Mouse (Mus musculus) midbrain, embryonic 16.5 days (tissue): ENCODE measurements around the gene Lyzl4. TPM values are rescaled to one million over a fixed set of nuclear protein-coding genes. Genes with fewer than 3 reads are reported as not detected.

Experiments used
- ATAC-seq: fragments of 200-750 bp; cut with Nextera tagmentation; 2 replicates; pipeline ENCODE4 v1.8.0; 2017; ENCODE audit warnings: moderate TSS enrichment
- H3K27ac ChIP-seq: fragments of 300-500 bp; sonication (generic); 2 replicates; pipeline ENCODE4 v1.5.1; 2014; ENCODE audit warnings: mild to moderate bottlenecking, low read length, mixed read lengths
- H3K27me3 ChIP-seq: fragments of 300-500 bp; sonication (generic); 2 replicates; pipeline ENCODE4 v1.6.1; 2014; ENCODE audit warnings: low read depth, low read length, mixed read lengths; ENCODE audit not compliant: control insufficient read depth, insufficient read depth
- H3K36me3 ChIP-seq: fragments of 300-500 bp; sonication (generic); 2 replicates; pipeline ENCODE4 v1.6.1; 2014; ENCODE audit warnings: mild to moderate bottlenecking, low read length, moderate library complexity, mixed read lengths; ENCODE audit not compliant: control insufficient read depth, insufficient read depth
- H3K4me1 ChIP-seq: fragments of 300-500 bp; sonication (generic); 2 replicates; pipeline ENCODE4 v1.6.1; 2014; ENCODE audit warnings: mild to moderate bottlenecking, low read length, mixed read lengths; ENCODE audit not compliant: control insufficient read depth, insufficient read depth
- H3K4me2 ChIP-seq: fragments of 300-500 bp; sonication (generic); 2 replicates; pipeline ENCODE4 v1.6.1; 2014; ENCODE audit warnings: mild to moderate bottlenecking, low read length, mixed read lengths
- H3K4me3 ChIP-seq: fragments of 300-500 bp; sonication (generic); 2 replicates; pipeline ENCODE4 v1.5.1; 2014; ENCODE audit warnings: low read depth, mild to moderate bottlenecking, low read length, moderate library complexity, mixed read lengths
- H3K9ac ChIP-seq: fragments of 300-500 bp; sonication (generic); 2 replicates; pipeline ENCODE4 v1.6.1; 2014; ENCODE audit warnings: low read depth, low read length, mixed read lengths
- H3K9me3 ChIP-seq: fragments of 300-500 bp; sonication (generic); replicated peaks from 2 replicates; pipeline ENCODE4 v1.6.1; 2014; ENCODE audit warnings: mild to moderate bottlenecking, low read length, mixed read lengths; ENCODE audit not compliant: control insufficient read depth, poor library complexity, severe bottlenecking
- WGBS: fragments of 180-500 bp; shearing (Covaris S2); extraction: QIAGEN DNeasy Blood & Tissue Kit; methylation state at CpG from one replicate; pipeline ENCODE4 v1.1.7; 2014; 5-methylcytosine and 5-hydroxymethylcytosine counted together
- polyA plus RNA-seq: library from polyadenylated mRNA; unstranded; fragments of >200 nt; fragmentation: Nextera tagmentation; extraction: Ambion mirVana; gene quantifications from 2 replicates; pipeline ENCODE4 v1.2.1, GENCODE M21; 2015

Lyzl4 gene
- polyA plus RNA-seq, 1 experiment from 2014 or later, result not detected

DNA sequence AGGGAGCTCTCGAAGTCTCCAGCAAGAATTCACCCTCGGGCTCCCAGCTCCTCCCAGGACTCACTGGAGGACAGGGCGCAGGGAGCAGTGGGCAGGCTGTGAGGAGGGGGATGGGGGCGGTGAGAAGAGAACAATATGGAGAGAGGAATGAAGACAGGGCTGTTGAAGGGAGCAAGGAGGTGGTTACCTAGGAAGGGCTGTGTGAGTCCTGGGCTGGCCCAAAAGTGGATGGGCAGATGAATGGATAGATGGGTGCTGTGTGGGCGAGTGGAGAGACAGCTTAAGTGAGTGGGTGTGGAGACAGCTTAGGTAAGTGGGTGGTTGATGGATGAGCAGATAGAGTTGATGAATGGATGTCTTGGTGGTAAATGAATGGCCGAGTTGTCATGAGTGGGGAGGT, 21.6 kb upstream of the Lyzl4 start:
- Histone ChIP-seq H3K9me3 (no peaks in the 10 kb centered on the region), H3K27me3 (peaks cover under 1% of the 10 kb centered on the region), H3K4me3 (no peak overlapping the region), H3K4me1 (no peaks in the 10 kb centered on the region), H3K9ac (no peak overlapping the region), H3K27ac (no peak overlapping the region), H3K36me3 (no peaks in the 10 kb centered on the region), H3K4me2 (no peak overlapping the region)
- 82% methylated on average over 6 of the region's 6 CpGs for WGBS
- ATAC-seq, result no peak

DNA sequence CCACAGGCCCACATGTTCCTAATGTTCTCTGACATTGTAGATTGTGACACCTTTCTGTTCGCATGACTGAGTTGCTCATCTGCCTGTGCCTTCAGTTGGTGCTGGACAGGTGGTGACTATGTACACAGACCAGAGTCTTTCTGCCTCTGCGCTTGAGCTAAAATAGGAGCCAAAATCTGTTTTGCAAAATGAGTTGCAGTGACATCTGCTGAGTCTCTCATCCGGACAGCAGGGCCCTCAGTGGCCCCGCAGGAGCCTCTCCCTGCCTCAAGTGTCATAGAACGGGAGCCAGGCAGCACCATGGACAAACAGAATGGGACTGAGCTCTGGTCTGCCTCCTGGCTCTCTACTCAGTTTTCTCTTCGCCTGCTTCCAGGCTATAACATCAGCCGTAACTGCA, 17.9 kb upstream of the Lyzl4 start:
- Histone ChIP-seq H3K4me3 (no peak overlapping the region), H3K9me3 (no peaks in the 10 kb centered on the region), H3K27ac (no peak overlapping the region), H3K36me3 (no peaks in the 10 kb centered on the region), H3K4me1 (no peaks in the 10 kb centered on the region), H3K27me3 (no peaks in the 10 kb centered on the region), H3K4me2 (no peak overlapping the region), H3K9ac (no peak overlapping the region)
- 83% methylated on average over 7 of the region's 7 CpGs for WGBS
- ATAC-seq, result no peak

DNA sequence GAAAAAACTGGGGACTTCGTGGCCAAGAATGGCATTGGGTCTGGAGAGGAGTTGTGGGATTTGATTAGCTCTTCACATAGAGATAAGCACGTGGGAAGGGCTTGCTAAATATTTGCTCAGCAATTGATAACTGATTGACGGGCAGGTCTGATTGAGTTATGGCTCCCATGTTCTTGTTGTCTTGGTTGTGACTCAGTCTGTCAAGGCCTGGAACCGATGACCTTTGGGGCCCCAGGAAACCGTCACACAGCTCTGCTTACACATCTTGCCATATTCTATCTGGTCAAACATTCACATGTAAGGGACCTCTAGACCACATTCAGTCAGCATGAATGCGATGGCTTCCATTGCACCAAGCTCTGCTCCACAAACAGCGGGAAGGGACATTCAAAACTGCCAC, 16.4 kb upstream of the Lyzl4 start:
- WGBS, result 85% methylated on average over 7 of the region's 7 CpGs

DNA sequence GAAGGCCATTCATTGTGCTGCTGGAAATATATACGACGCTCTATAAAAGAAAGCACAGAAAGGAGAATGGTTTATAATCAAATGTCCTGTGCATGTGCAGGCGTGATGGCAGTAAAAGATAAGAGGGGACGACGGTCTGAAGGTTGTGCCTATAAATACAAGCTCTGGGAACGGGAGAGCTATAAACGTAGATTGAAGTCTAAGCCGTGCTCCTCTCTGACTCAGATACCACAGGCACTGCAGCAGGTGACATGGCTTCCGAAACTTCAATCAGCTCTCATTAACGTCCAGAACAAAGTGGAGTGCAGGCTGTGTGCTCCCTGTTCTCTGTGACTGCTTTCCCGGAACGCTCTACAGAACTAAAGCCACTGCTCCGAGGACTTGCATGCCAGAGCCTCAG, 15.2 kb upstream of the Lyzl4 start:
- WGBS, result 64% methylated on average over 13 of the region's 13 CpGs
- H3K9me3 ChIP-seq, result no peaks in the 10 kb centered on the region

More for the DNA sequence above, 16.4 kb upstream of the Lyzl4 start:
- ATAC-seq, result no peak
- Histone ChIP-seq H3K9me3 (no peaks in the 10 kb centered on the region), H3K9ac (no peak overlapping the region), H3K27me3 (no peaks in the 10 kb centered on the region), H3K4me2 (no peak overlapping the region), H3K27ac (no peak overlapping the region), H3K4me1 (no peaks in the 10 kb centered on the region), H3K36me3 (no peaks in the 10 kb centered on the region), H3K4me3 (no peak overlapping the region)

DNA sequence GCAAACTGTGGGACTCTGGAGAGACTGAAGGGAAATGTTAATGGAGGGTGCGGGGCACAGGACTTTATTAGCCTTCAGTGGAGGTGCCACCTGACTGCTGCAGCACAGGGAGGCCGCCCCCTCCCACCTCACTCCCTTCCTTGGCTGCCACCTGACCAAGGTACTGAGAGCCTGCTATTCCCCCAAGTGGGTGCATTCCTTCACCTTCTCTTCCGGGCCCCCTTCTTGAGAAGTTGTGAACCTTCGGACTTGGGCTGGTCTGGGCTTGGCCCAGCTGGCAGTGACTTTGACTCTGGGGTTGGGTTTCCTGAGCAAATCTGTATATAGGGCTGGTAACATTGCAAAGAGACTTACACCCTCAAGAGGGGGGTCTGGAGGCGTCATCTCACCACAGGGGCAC, 14.4 kb upstream of the Lyzl4 start:
- Histone ChIP-seq H3K9ac (no peak overlapping the region), H3K27ac (no peak overlapping the region), H3K9me3 (no peaks in the 10 kb centered on the region), H3K36me3 (no peaks in the 10 kb centered on the region), H3K4me3 (no peak overlapping the region), H3K27me3 (no peaks in the 10 kb centered on the region), H3K4me2 (no peak overlapping the region), H3K4me1 (no peaks in the 10 kb centered on the region)
- WGBS, result 94% methylated on average over 5 of the region's 5 CpGs
- ATAC-seq, result no peak

More for the DNA sequence above, 15.2 kb upstream of the Lyzl4 start:
- Histone ChIP-seq H3K27me3 (no peaks in the 10 kb centered on the region), H3K4me3 (no peak overlapping the region), H3K4me1 (no peaks in the 10 kb centered on the region), H3K9ac (no peak overlapping the region), H3K27ac (no peak overlapping the region), H3K4me2 (no peak overlapping the region), H3K36me3 (no peaks in the 10 kb centered on the region)
- ATAC-seq, result no peak

DNA sequence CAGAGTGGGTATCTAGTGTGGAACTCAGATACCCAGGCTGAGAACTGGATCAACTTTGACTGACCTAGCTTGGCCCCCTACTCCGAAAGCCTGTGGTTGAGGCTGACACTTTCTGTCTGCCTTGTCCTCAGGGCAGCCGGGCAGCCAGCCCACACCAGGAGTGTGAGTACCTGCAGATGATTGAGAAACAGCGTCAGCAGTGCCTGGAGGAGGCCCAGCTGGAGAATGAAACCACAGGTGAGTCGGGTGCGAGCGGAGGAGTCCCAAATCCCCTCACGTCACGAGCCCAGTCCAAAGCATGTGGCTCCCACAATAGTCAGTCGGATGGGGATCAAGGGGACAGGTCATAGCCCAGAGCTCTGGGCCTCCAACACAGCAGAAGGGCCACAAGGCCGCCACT, 11.8 kb upstream of the Lyzl4 start:
- Histone ChIP-seq H3K4me2 (no peak overlapping the region), H3K4me3 (no peak overlapping the region), H3K9me3 (no peaks in the 10 kb centered on the region), H3K9ac (no peak overlapping the region), H3K4me1 (no peaks in the 10 kb centered on the region), H3K36me3 (no peaks in the 10 kb centered on the region), H3K27ac (no peak overlapping the region), H3K27me3 (no peaks in the 10 kb centered on the region)
- ATAC-seq, result no peak
- WGBS, result 85% methylated on average over 10 of the region's 10 CpGs

DNA sequence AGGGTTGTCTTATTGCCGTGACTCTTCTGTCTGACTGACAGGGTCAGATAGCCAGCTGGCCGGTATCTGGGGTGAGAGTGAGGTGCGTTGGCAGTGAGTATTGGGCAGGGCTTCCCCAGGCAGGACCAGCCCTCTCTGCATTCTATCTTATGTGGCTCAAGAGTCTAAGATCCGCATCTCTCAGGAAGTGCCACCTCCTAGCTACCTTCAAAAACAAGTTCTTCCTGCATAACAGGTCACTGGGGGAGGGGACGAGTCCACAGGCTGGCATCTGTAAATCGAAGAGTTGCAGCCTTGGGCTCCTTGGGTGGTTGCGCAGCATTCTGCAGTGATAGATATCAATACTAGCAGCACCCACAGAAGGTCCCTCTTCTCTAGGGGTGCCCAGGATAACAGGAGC, 5.1 kb upstream of the Lyzl4 start:
- Histone ChIP-seq H3K9ac (no peak overlapping the region), H3K4me1 (peaks cover 8% of the 10 kb centered on the region), H3K27ac (no peak overlapping the region), H3K4me3 (no peak overlapping the region), H3K9me3 (no peaks in the 10 kb centered on the region), H3K4me2 (no peak overlapping the region), H3K36me3 (no peaks in the 10 kb centered on the region), H3K27me3 (peaks cover 14% of the 10 kb centered on the region)
- no peak for ATAC-seq
- 82% methylated on average over 7 of the region's 7 CpGs for WGBS

DNA sequence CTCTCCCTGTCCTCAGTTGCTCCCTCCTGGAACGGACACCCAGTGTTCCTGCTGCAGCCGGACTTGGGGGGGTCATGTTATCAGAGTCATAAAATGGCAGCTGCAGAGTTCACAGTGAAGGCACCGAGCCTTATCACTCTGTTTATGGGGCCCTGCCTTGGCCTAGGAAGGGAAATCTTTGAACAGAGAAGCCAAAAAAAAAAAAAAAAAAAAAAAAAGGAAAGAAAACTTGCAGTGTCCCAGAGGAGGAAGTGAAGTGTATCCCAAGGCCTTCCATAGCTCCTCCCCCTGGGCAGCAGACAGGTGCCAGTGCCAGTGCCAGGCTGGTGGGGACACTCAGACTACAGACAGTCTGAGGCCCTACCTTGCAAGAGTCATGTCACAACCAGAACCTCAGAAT, 3.0 kb upstream of the Lyzl4 start:
- H3K4me1 ChIP-seq, result peaks cover 15% of the 10 kb centered on the region
- WGBS, result 83% methylated on average over 3 of the region's 3 CpGs
- no peak overlapping the region for H3K4me3 ChIP-seq
- H3K27ac ChIP-seq, result no peak overlapping the region
- no peaks in the 10 kb centered on the region for H3K9me3 ChIP-seq
- no peak overlapping the region for H3K9ac ChIP-seq
- H3K36me3 ChIP-seq, result no peaks in the 10 kb centered on the region
- ATAC-seq, result no peak
- H3K4me2 ChIP-seq, result no peak overlapping the region
- peaks cover 28% of the 10 kb centered on the region for H3K27me3 ChIP-seq

DNA sequence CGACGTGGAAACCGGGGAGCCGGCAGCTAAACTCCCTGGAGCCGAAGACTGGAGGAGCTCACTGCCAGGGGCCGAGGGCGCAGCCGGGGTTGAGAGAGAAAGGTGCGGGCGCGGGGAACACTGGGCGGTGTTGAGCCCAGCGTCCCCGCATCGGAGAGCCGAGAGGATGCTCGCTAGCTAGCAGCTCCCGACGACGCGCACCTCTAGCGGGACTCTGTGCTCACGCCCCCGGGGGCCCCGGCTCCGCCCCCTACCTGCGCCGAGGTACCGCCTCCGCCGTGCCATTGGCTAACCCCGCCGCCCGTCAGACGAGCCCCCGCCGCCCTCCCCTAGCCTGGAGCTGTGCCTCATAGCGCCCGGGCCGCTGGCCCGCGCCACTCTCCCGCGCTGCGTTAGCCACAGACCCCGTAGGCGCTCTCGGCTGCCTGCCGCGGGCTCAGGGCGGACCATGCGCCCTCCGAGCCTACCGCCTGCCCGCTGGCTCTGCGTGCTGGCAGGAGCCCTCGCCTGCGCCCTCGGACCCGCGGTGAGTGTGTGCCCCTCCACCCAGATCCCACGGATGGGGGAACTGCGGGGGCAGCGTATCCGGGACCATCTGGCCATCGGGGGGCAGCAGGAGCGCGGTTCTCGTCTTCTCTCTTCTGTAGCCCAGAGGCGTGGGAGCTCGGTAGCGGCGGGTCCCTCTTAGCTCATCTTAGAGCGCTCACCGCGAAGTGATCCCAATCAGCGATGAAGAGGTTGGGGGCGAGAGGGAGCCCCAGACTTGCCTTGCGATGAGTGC, 695 bp upstream of the Lyzl4 start, which contains the start of gene Vipr1:
Vipr1 (plus strand) TSS at position 316 of the 781 bp plus-strand sequence.
- Histone ChIP-seq H3K4me2 (peak within 1 kb of the TSS; percentile 62), H3K27ac (no peak within 1 kb of the TSS), H3K4me1 (peaks cover 15% of the 10 kb centered on the region), H3K27me3 (peaks cover 28% of the 10 kb centered on the region), H3K4me3 (peak within 1 kb of the TSS; percentile 45), H3K36me3 (no peaks in the 10 kb centered on the region), H3K9me3 (no peaks in the 10 kb centered on the region), H3K9ac (peak within 1 kb of the TSS; percentile 46)
- ATAC-seq, result peak; percentile 90
- under 1% methylated on average over 67 of the region's 79 CpGs for WGBS
